Mouse (Mus musculus) erythroid progenitor cell, adult 5-6 weeks (primary cell): ENCODE data around the gene Ing1. TPM values are rescaled to one million over a fixed set of nuclear protein-coding genes. Genes with fewer than 3 reads are reported as not detected.

ENCODE experiments used
- ATAC-seq: replicated peaks from 2 replicates; pipeline ENCODE4 v1.8.0; 2016; ENCODE audit warnings: moderate number of reproducible peaks, mild to moderate bottlenecking, moderate TSS enrichment, inconsistent platforms; ENCODE audit not compliant: poor library complexity, low FRiP score, severe bottlenecking
- total RNA-seq, 2 experiments: library from RNA; stranded (forward) in 1 of 2; stranded (reverse) in 1 of 2; fragments of 150-400 nt in 1 of 2; fragments of 186-747, 209-891 nt in 1 of 2; gene quantifications; 2 replicates each; pipeline versions ENCODE4 v1.2.3 to v1.2.4; 2015 to 2017; ENCODE audit warnings: low replicate concordance in 2 of 2

The Ing1 gene
- total RNA-seq, 2 experiments from 2014 or later = 56.3 to 62.0 TPM

DNA sequence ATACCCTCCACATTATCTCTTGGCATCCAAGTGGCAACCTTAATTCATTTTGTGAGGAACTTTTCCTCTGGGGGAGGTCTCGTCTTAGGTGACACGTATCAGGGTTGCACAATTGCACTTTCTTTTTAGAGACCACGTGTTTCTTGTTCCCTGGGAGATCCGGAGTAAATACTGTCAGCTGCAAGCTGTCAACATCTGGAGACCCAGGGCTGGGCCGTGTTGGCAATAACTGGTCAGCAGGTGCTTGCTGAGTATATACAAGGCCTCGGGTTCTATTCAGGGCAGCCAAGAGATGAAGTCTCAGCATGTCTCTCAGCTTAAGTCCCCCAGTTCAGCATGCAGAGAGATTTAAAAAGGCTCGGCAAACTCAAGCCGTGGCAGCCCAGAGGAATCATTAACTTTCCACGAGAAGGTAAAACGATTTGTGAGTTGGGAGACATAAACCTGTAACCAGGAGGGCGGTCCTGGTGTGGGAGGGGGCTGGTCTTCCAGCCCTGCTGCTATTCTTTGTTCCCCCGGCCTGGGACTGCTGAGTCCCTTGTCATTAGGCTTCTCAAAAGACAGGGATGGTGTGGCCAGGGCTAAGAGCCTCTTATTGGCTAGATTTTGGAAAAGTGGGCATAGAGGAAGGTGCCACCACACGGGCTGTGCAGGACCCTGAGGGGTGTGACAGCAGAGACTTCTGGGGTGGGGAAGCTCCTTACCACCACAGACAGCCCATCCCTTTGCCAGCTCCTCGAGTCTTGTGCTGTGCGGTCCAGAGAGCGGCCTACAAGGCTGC is 20.4 kb downstream of the Ing1 start:
- no peak for ATAC-seq

DNA sequence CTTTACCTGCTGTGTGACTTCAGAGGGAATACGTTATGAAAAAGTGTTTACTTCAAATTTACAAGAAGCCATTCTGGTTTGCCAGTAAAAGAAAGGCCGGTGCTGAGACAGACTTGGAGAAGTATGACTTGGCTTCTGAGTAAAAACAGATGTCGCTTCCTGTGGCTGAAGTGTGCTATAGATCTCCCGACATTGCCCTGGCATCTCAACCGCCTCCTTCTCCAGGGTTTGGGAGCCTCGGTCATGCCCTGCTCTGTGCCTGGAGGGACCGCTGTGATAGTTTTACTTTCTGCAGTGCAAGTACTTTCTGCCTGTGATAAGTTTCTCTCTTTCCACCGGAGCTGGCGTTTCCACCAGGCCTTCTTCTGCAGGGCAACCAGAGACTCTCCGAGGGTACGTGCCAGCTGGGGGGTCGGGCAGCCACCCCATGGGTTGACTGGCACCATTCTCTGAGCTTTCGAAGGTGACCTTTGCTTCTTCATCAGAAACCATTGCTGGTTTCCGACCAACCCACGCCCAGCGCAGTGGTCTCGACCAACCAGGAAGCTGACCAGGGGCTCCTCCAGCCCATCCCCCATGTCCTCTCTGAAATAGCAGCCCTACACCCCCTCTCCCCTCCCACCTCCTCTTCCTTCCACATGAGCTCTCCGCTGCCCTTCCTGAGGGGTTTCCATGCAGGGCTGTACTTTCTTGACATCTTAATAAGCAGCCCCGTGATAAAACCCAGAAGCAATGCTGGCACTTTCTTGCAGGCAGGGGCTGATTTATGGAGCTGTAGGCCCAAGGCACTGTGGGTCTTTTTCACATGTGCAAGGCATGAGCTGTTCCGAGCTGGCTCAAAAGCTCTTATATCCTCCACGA is 30.4 kb downstream of the Ing1 start:
- no peak for ATAC-seq

DNA sequence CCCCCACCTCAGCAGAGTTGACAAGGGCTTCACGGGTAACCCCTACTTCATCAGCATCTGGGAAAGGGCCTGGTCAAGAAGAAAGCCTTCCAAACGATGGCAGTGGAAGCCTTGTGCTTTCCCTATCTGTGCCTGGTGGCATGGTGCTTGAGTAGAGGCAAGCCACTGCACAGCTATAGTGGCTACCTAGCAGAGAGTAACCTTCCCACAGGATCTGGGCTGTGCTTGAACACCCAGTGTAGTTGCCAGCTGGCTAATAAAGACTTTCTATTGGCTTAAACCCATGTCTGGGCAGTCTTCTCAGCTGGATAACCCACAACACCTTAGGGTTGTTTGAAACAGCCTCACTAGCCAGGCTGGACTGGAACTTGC is 31.0 kb downstream of the Ing1 start:
- ATAC-seq = no peak

DNA sequence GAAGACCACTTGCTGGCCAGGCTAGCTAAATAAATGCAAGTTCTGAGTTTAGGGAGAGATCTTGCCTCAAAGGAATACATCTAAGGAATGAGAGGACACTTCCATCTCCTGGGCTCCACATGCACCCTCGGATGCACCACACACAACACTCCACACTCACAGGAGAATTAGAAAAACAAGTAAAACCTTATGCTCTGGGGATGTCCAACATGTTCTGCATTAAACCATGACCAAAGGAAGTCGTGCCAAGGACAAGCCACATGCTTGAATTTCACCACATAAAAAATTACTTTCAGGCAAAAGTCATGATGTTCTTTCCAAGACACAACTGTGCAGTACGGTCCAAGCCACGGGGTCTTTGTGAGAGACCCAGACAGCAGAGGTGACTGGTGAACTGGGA is 36.5 kb downstream of the Ing1 start:
- ATAC-seq = no peak

DNA sequence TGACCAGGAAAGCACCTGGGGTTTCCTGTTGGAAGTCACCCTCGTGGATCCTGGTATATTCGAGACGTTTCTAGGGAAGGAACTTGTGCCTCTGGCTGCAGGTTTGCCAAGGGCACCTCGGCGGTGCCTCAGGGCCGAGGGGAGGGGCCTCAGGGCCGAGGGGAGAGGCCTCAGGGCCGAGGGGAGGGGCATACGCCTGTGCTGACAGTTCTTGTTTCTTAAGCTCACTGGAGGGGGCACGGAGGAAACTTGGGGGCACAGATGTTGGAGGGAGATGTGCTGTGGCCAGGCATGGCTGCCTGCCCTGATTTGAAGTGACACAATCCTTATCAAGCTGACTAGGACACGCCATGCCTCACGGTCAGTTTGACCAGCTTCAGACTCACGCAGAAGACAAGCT is 36.9 kb downstream of the Ing1 start:
- 0 out of 2 replicates have a peak, but pooled peaks have one; percentile 40 for ATAC-seq

DNA sequence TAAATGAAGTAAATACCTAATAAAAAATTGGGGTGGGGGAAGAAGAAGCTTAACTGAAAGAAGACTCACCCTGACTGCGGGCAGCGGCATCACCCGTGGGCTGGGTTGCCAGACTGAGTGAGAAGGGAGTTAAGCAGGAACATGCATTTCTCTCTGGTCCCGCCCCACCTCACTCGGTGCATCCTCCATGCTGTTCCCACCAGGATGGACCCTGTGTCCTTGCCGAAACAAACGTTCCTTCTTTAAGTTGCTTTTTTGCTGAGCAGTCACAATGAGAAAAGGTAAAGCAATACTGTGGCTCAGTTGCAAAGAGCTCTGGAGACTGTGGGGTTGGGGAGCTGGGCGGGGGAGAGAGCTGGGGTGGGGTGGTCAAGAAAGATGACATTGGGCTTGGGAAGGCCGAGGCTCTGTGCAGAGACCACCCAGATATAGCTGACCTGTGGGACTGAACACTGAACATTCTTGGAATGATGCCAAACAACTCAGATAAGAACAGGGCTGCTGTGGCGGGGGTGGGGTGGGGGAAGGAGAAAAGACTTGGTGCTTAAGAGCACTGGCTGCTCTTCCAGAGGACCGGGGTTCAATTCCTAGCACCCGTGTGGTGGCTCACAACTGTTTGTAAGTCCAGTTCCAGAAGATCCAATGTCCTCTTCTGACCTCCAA is 38.0 kb downstream of the Ing1 start:
- ATAC-seq = no peak

DNA sequence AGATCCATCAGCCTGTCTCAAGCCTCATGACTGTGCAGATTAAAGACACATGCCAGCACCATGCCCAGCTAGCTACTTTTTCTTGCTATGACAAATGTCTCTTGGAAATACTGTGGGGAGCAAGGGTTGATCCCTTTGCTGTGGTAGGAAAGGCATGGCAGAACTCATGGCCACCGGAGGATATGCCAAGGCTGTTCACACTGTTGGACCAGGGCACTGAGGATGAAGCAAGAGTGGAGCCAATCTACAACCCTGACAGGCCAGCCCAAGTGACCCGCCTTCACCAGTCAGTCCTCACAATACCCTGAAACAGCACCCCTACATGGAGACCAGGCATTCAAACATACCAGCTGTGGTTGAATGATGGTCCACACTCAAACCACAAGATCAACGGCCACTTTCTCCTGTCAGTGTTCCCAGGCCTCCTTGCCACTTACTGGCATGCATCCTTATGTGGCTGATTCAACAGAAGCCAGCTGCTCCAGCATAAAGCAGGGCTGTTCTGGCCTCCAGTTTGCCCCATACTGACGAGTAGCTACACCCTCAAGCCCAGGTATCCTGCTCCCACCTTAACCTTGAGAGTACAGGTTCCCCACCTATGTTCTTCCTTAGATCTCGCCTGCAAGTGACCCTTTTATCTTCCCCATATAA is 45.1 kb downstream of the Ing1 start:
- ATAC-seq = no peak

DNA sequence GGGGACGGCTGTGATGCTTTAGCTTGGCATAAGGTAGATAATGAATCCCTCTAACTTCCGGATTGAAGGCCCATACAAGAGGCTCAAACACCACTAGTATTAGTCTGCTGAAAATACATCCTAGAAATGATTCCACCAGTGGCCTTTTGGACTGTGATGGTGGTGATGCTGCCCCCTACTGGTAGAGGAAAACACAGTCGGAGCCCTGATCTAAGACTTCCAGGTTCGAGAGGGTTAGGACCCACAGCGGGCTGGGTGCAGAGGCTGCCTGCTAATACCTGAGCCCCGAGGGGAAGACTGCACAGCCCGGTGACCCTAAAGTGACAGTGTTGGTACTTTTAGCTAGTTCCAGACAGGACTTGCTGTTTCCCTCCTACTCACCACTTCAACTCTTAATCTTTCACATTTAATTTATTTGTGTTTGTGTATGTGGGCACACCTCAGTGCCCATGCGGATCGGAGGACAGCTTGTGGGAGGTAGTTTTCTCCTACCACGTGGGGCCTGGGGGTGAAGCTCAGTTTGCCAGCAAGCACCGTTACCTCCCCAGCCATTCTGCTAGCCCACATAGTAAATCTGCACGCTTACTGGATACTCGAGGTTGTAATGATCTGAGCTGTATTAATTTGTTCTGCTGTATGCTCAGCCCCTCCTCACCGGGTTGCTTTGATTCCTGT is 46.8 kb downstream of the Ing1 start:
- ATAC-seq = peak; percentile 74

DNA sequence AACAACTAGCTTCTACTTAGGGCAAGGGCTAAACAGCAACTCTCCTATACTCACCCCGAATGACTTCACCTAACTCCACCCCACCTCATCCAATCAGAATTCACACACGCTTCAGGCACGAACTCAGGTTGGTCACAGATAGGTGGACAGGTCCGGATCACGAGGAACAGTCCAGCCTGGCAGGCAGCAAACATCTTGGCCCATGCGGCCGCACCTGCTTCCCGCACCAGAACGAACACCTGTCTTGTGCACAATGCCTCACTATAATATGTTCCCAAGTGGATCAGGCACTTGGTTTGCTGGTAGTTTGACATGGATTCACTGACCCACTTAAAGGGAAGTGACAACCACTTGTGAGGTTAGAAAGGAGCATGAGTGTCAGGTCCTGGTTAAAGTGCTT is 53.5 kb downstream of the Ing1 start:
- no peak for ATAC-seq

Other genes starting within 250 kb of the Ing1 start
- not detected in 2 replicates for gene Col4a2, start 242.8 kb upstream of the Ing1 start, total RNA-seq (2015; ENCODE audit: low replicate concordance)
- gene Col4a2, start 242.8 kb upstream of the Ing1 start, total RNA-seq (2017; ENCODE audit: low replicate concordance) = 0.23 and 0.39 TPM in 2 replicates
- 1.1 TPM in 1 of 2 replicates, not detected in the other for gene Col4a1, start 242.7 kb upstream of the Ing1 start, total RNA-seq (2015; ENCODE audit: low replicate concordance)
- gene Col4a1, start 242.7 kb upstream of the Ing1 start, total RNA-seq (2017; ENCODE audit: low replicate concordance) = 0.39 TPM in 1 of 2 replicates, not detected in the other
- 2.9 TPM in 1 of 2 replicates, not detected in the other for gene Rab20, start 76.9 kb upstream of the Ing1 start, total RNA-seq (2015; ENCODE audit: low replicate concordance)
- 2.8 and 3.6 TPM in 2 replicates for gene Rab20, start 76.9 kb upstream of the Ing1 start, total RNA-seq (2017; ENCODE audit: low replicate concordance)
- gene Naxd, start 58.1 kb upstream of the Ing1 start, total RNA-seq (2015; ENCODE audit: low replicate concordance) = 20.2 and 42.8 TPM in 2 replicates
- 12.9 and 24.0 TPM in 2 replicates for gene Naxd, start 58.1 kb upstream of the Ing1 start, total RNA-seq (2017; ENCODE audit: low replicate concordance)
- 6.1 and 44.4 TPM in 2 replicates for gene Cars2, start 4.8 kb upstream of the Ing1 start, total RNA-seq (2015; ENCODE audit: low replicate concordance)
- gene Cars2, start 4.8 kb upstream of the Ing1 start, total RNA-seq (2017; ENCODE audit: low replicate concordance) = 6.8 and 18.5 TPM in 2 replicates
- gene Ankrd10, start 80.2 kb downstream of the Ing1 start, total RNA-seq (2015; ENCODE audit: low replicate concordance) = 10.1 and 30.2 TPM in 2 replicates
- gene Ankrd10, start 80.2 kb downstream of the Ing1 start, total RNA-seq (2017; ENCODE audit: low replicate concordance) = 6.4 and 11.2 TPM in 2 replicates
- not detected in 2 replicates for gene 1700016D06Rik, start 145.5 kb downstream of the Ing1 start, total RNA-seq (2015; ENCODE audit: low replicate concordance)
- not detected in 2 replicates for gene 1700016D06Rik, start 145.5 kb downstream of the Ing1 start, total RNA-seq (2017; ENCODE audit: low replicate concordance)
- gene Arhgef7, start 172.2 kb downstream of the Ing1 start, total RNA-seq (2015; ENCODE audit: low replicate concordance) = 4.3 and 12.2 TPM in 2 replicates
- 12.9 and 15.0 TPM in 2 replicates for gene Arhgef7, start 172.2 kb downstream of the Ing1 start, total RNA-seq (2017; ENCODE audit: low replicate concordance)